Mouse (Mus musculus): Measurements from ENCODE around the gene Bmp6. TPM values are rescaled to one million over a fixed set of nuclear protein-coding genes. Genes with fewer than 3 reads are reported as not detected.
A peak's percentile ranks its signal among the peaks of the same experiment; 100 is the strongest.

Gene Bmp6
- polyA plus RNA-seq, 1 experiment, result 6.4 TPM

- Histone ChIP-seq H3K4me3 (replicated peaks; ENCODE audit: insufficient read depth, low read depth, low read length) (no peak overlapping the region), H3K4me1 (ENCODE audit: control insufficient read depth, insufficient read depth, low read length) (no peaks in the 10 kb centered on the region), H3K27ac (ENCODE audit: insufficient read depth, low read length) (no peak overlapping the region), H3K27me3 (ENCODE audit: control insufficient read depth, insufficient read depth, low read length) (no peaks in the 10 kb centered on the region; the same call in 1 of the 2 replicates)
- 72% methylated on average over 1 of the region's 1 CpGs for WGBS
- TF ChIP-seq CTCF (IDR thresholded peaks at IDR 0.05; ENCODE audit: borderline replicate concordance, insufficient read depth, low read depth, low read length) (no peak), POLR2A (IDR thresholded peaks at IDR 0.05; ENCODE audit: borderline replicate concordance, insufficient read depth, low read length) (no peak)
- DNase-seq, result no peak
These were observed 9.4 kb downstream of the Bmp6 start for GRCm38 (mm10) chr13:38354284-38354683.

- DNase-seq, result no peak
- TF ChIP-seq CTCF (IDR thresholded peaks at IDR 0.05; ENCODE audit: borderline replicate concordance, insufficient read depth, low read depth, low read length) (no peak), POLR2A (IDR thresholded peaks at IDR 0.05; ENCODE audit: borderline replicate concordance, insufficient read depth, low read length) (no peak)
- Histone ChIP-seq H3K4me3 (replicated peaks; ENCODE audit: insufficient read depth, low read depth, low read length) (no peak overlapping the region), H3K27ac (ENCODE audit: insufficient read depth, low read length) (no peak overlapping the region), H3K4me1 (ENCODE audit: control insufficient read depth, insufficient read depth, low read length) (no peaks in the 10 kb centered on the region), H3K27me3 (ENCODE audit: control insufficient read depth, insufficient read depth, low read length) (no peaks in the 10 kb centered on the region)
- WGBS, result 56% methylated on average over 4 of the region's 4 CpGs
These were observed 14.1 kb downstream of the Bmp6 start for GRCm38 (mm10) chr13:38359045-38359444.

- 85% methylated on average over 4 of the region's 4 CpGs for WGBS
- DNase-seq, result no peak
- no peaks in the 10 kb centered on the region for H3K27me3 ChIP-seq (ENCODE audit: control insufficient read depth, insufficient read depth, low read length)
- no peak overlapping the region for H3K4me3 ChIP-seq (replicated peaks; ENCODE audit: insufficient read depth, low read depth, low read length)
- TF ChIP-seq POLR2A (IDR thresholded peaks at IDR 0.05; ENCODE audit: borderline replicate concordance, insufficient read depth, low read length) (no peak), CTCF (IDR thresholded peaks at IDR 0.05; ENCODE audit: borderline replicate concordance, insufficient read depth, low read depth, low read length) (no peak)
- H3K27ac ChIP-seq (ENCODE audit: insufficient read depth, low read length), result no peak overlapping the region
- no peaks in the 10 kb centered on the region for H3K4me1 ChIP-seq (ENCODE audit: control insufficient read depth, insufficient read depth, low read length)
These were observed 17.8 kb downstream of the Bmp6 start for GRCm38 (mm10) chr13:38362751-38363150.

GRCm38 (mm10) chr13:38363869-38364268 is 19.0 kb downstream of the Bmp6 start:
- Histone ChIP-seq H3K27me3 (ENCODE audit: control insufficient read depth, insufficient read depth, low read length) (no peaks in the 10 kb centered on the region), H3K4me1 (ENCODE audit: control insufficient read depth, insufficient read depth, low read length) (no peaks in the 10 kb centered on the region), H3K4me3 (replicated peaks; ENCODE audit: insufficient read depth, low read depth, low read length) (no peak overlapping the region), H3K27ac (ENCODE audit: insufficient read depth, low read length) (no peak overlapping the region)
- TF ChIP-seq POLR2A (IDR thresholded peaks at IDR 0.05; ENCODE audit: borderline replicate concordance, insufficient read depth, low read length) (no peak), CTCF (IDR thresholded peaks at IDR 0.05; ENCODE audit: borderline replicate concordance, insufficient read depth, low read depth, low read length) (no peak)
- DNase-seq, result no peak
- WGBS, result 86% methylated on average over 7 of the region's 7 CpGs

GRCm38 (mm10) chr13:38369624-38370023 is 24.7 kb downstream of the Bmp6 start:
- no peaks in the 10 kb centered on the region for H3K27me3 ChIP-seq (ENCODE audit: control insufficient read depth, insufficient read depth, low read length)
- TF ChIP-seq POLR2A (IDR thresholded peaks at IDR 0.05; ENCODE audit: borderline replicate concordance, insufficient read depth, low read length) (no peak), CTCF (IDR thresholded peaks at IDR 0.05; ENCODE audit: borderline replicate concordance, insufficient read depth, low read depth, low read length) (no peak)
- no peak for DNase-seq
- H3K4me1 ChIP-seq (ENCODE audit: control insufficient read depth, insufficient read depth, low read length), result no peaks in the 10 kb centered on the region
- WGBS, result 95% methylated on average over 5 of the region's 5 CpGs
- no peak overlapping the region for H3K27ac ChIP-seq (ENCODE audit: insufficient read depth, low read length)
- H3K4me3 ChIP-seq (replicated peaks; ENCODE audit: insufficient read depth, low read depth, low read length), result no peak overlapping the region

- no peak for TF ChIP-seq CTCF (IDR thresholded peaks at IDR 0.05; ENCODE audit: borderline replicate concordance, insufficient read depth, low read depth, low read length)
- TF ChIP-seq POLR2A (IDR thresholded peaks at IDR 0.05; ENCODE audit: borderline replicate concordance, insufficient read depth, low read length), result no peak
- WGBS, result 54% methylated on average over 6 of the region's 6 CpGs
- H3K27ac ChIP-seq (ENCODE audit: insufficient read depth, low read length), result no peak overlapping the region
- peak in 1 of 2 experiments; percentile 31 for DNase-seq
- no peak overlapping the region for H3K4me3 ChIP-seq (replicated peaks; ENCODE audit: insufficient read depth, low read depth, low read length)
- no peaks in the 10 kb centered on the region for H3K4me1 ChIP-seq (ENCODE audit: control insufficient read depth, insufficient read depth, low read length)
- H3K27me3 ChIP-seq (ENCODE audit: control insufficient read depth, insufficient read depth, low read length), result no peaks in the 10 kb centered on the region
These were observed 31.2 kb downstream of the Bmp6 start for GRCm38 (mm10) chr13:38376071-38376470.

GRCm38 (mm10) chr13:38377355-38377754 is 32.4 kb downstream of the Bmp6 start:
- TF ChIP-seq POLR2A (IDR thresholded peaks at IDR 0.05; ENCODE audit: borderline replicate concordance, insufficient read depth, low read length) (no peak), CTCF (IDR thresholded peaks at IDR 0.05; ENCODE audit: borderline replicate concordance, insufficient read depth, low read depth, low read length) (no peak)
- Histone ChIP-seq H3K27ac (ENCODE audit: insufficient read depth, low read length) (no peak overlapping the region), H3K27me3 (ENCODE audit: control insufficient read depth, insufficient read depth, low read length) (no peaks in the 10 kb centered on the region), H3K4me1 (ENCODE audit: control insufficient read depth, insufficient read depth, low read length) (no peaks in the 10 kb centered on the region), H3K4me3 (replicated peaks; ENCODE audit: insufficient read depth, low read depth, low read length) (no peak overlapping the region)
- DNase-seq, result no peak
- WGBS, result 87% methylated on average over 9 of the region's 9 CpGs

GRCm38 (mm10) chr13:38379806-38380205 is 34.9 kb downstream of the Bmp6 start:
- 84% methylated on average over 5 of the region's 5 CpGs for WGBS
- TF ChIP-seq CTCF (IDR thresholded peaks at IDR 0.05; ENCODE audit: borderline replicate concordance, insufficient read depth, low read depth, low read length) (no peak), POLR2A (IDR thresholded peaks at IDR 0.05; ENCODE audit: borderline replicate concordance, insufficient read depth, low read length) (no peak)
- Histone ChIP-seq H3K4me3 (replicated peaks; ENCODE audit: insufficient read depth, low read depth, low read length) (no peak overlapping the region), H3K27me3 (ENCODE audit: control insufficient read depth, insufficient read depth, low read length) (no peaks in the 10 kb centered on the region), H3K27ac (ENCODE audit: insufficient read depth, low read length) (no peak overlapping the region), H3K4me1 (ENCODE audit: control insufficient read depth, insufficient read depth, low read length) (no peaks in the 10 kb centered on the region)
- no peak for DNase-seq

Data from cerebellum, adult 2 months (tissue).